Mouse (Mus musculus) stomach, postnatal 0 days (tissue): ENCODE data around the gene Oaz2.

Source experiments
- CTCF ChIP-seq: IDR thresholded peaks from 2 replicates; pipeline ENCODE4 v1.5.1; 2016; ENCODE audit warnings: antibody characterized with exemption, low read depth, mild to moderate bottlenecking, moderate library complexity
- EP300 ChIP-seq: optimal IDR thresholded peaks from 2 replicates; pipeline ENCODE3; 2016; ENCODE audit warnings: antibody characterized with exemption

DNA sequence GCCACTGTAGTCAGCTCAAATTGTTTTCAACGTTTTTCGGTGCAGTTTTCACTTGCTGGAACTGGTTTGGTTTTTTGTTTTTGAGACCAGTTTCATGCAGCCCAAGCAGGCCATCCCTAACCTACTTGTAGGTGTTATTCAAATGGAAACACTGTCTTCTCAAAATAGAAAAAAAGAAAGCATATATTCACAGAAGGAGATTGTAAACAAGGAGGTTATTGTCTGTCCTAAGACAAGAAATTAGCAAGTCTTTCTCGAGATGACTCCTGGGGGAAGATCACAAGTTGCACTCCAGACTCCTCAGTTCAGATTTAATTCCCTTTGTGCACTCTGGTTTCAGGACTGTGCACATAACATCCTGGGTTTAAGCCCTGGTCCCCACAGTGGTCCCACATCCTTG, 48.5 kb upstream of the Oaz2 start:
- TF ChIP-seq CTCF (no peak), EP300 (no peak)
